Mouse (Mus musculus): ENCODE data around the gene Pced1b. TPM values are rescaled to one million over a fixed set of nuclear protein-coding genes. Genes with fewer than 3 reads are reported as not detected.
A peak's percentile ranks its signal among the peaks of the same experiment; 100 is the strongest.

Pced1b gene
- total RNA-seq, 1 experiment from 2014 or later, result 23.0 TPM

- no peak for DNase-seq
Measured at GRCm38 (mm10) chr15:97372611-97373131, 125.8 kb downstream of the Pced1b start.

GRCm38 (mm10) chr15:97373203-97374084 is 126.5 kb downstream of the Pced1b start:
- DNase-seq, result peak; percentile 82

GRCm38 (mm10) chr15:97374085-97374844 is 127.4 kb downstream of the Pced1b start:
- no peak for DNase-seq

GRCm38 (mm10) chr15:97374845-97375720 is 128.2 kb downstream of the Pced1b start:
- DNase-seq, result no peak

GRCm38 (mm10) chr15:97376081-97376742 is 129.3 kb downstream of the Pced1b start:
- DNase-seq, result peak; percentile 50

GRCm38 (mm10) chr15:97376792-97377222 is 129.9 kb downstream of the Pced1b start:
- DNase-seq, result peak; percentile 78

GRCm38 (mm10) chr15:97378061-97378460 is 131.2 kb downstream of the Pced1b start:
- DNase-seq, result no peak

GRCm38 (mm10) chr15:97379489-97380304 is 132.8 kb downstream of the Pced1b start:
- peak; percentile 65 for DNase-seq

GRCm38 (mm10) chr15:97382567-97382966 is 135.7 kb downstream of the Pced1b start:
- no peak for DNase-seq

GRCm38 (mm10) chr15:97383523-97384141 is 136.7 kb downstream of the Pced1b start:
- DNase-seq, result no peak

GRCm38 (mm10) chr15:97384170-97385018 is 137.5 kb downstream of the Pced1b start:
- no peak for DNase-seq

GRCm38 (mm10) chr15:97385174-97385573 is 138.3 kb downstream of the Pced1b start:
- DNase-seq, result peak; percentile 26

- DNase-seq, result no peak
Measured at GRCm38 (mm10) chr15:97387793-97388192, 140.9 kb downstream of the Pced1b start.

- no peak for DNase-seq
Measured at GRCm38 (mm10) chr15:97389577-97389976, 142.7 kb downstream of the Pced1b start.

GRCm38 (mm10) chr15:97390778-97391177 is 143.9 kb downstream of the Pced1b start:
- DNase-seq, result no peak

- no peak for DNase-seq
Measured at GRCm38 (mm10) chr15:97391436-97391835, 144.5 kb downstream of the Pced1b start.

GRCm38 (mm10) chr15:97394561-97394960 is 147.7 kb downstream of the Pced1b start:
- DNase-seq, result peak; percentile 36

GRCm38 (mm10) chr15:97396586-97397299 is 149.8 kb downstream of the Pced1b start:
- DNase-seq, result no peak
